Mouse (Mus musculus) limb, embryonic 10.5 days (tissue): ENCODE data around the gene 2010300C02Rik. TPM values are rescaled to one million over a fixed set of nuclear protein-coding genes. Genes with fewer than 3 reads are reported as not detected.

ENCODE experiments used
- DNase-seq: peaks from one replicate; pipeline ENCODE4 v3.0.0-alpha.2; 2017; ENCODE audit warnings: low spot score
- H3K27ac ChIP-seq: fragments of 300-500 bp; sonication (generic); 2 replicates; pipeline ENCODE4 v1.5.1; 2016; ENCODE audit warnings: mild to moderate bottlenecking
- H3K27me3 ChIP-seq: fragments of 300-500 bp; sonication (generic); 2 replicates; pipeline ENCODE4 v1.6.1; 2016; ENCODE audit warnings: low read depth, mild to moderate bottlenecking; ENCODE audit not compliant: poor library complexity, severe bottlenecking
- H3K36me3 ChIP-seq: fragments of 300-500 bp; sonication (generic); 2 replicates; pipeline ENCODE4 v1.6.1; 2016; ENCODE audit warnings: mild to moderate bottlenecking, moderate library complexity
- H3K4me1 ChIP-seq: fragments of 300-500 bp; sonication (generic); 2 replicates; pipeline ENCODE4 v1.6.1; 2016
- H3K4me3 ChIP-seq: fragments of 300-500 bp; sonication (generic); 2 replicates; pipeline ENCODE4 v1.5.1; 2016; ENCODE audit warnings: mild to moderate bottlenecking, moderate library complexity
- H3K9me3 ChIP-seq: fragments of 300-500 bp; sonication (generic); replicated peaks from 2 replicates; pipeline ENCODE4 v1.6.1; 2016; ENCODE audit warnings: mild to moderate bottlenecking
- WGBS: fragments of 180-500 bp; shearing (Covaris S2); methylation state at CpG from one replicate; pipeline ENCODE4 v1.1.7; 2016; 5-methylcytosine and 5-hydroxymethylcytosine counted together
- polyA plus RNA-seq: library from polyadenylated mRNA; unstranded; fragments of >200 nt; fragmentation: Nextera tagmentation; extraction: Ambion mirVana; gene quantifications from 2 replicates; pipeline ENCODE4 v1.2.1, GENCODE M21; 2016

2010300C02Rik gene
- polyA plus RNA-seq, 1 experiment from 2014 or later: 0.66 TPM

GRCm38 (mm10) chr1:37702326-37702725 is 17.6 kb downstream of the 2010300C02Rik start:
- no peak overlapping the region for H3K4me3 ChIP-seq
- H3K9me3 ChIP-seq: no peaks in the 10 kb centered on the region
- H3K27ac ChIP-seq: no peak overlapping the region
- no peak for DNase-seq
- H3K27me3 ChIP-seq: no peaks in the 10 kb centered on the region
- no peaks in the 10 kb centered on the region for H3K36me3 ChIP-seq
- peaks cover 20% of the 10 kb centered on the region for H3K4me1 ChIP-seq
- WGBS: 65% methylated on average over 4 of the region's 4 CpGs

- WGBS: 75% methylated on average over 5 of the region's 5 CpGs
- peak overlapping the region; percentile 70 for H3K27ac ChIP-seq
- peaks cover 33% of the 10 kb centered on the region for H3K4me1 ChIP-seq
- H3K4me3 ChIP-seq: no peak overlapping the region
- no peaks in the 10 kb centered on the region for H3K9me3 ChIP-seq
- no peak for DNase-seq
- H3K27me3 ChIP-seq: no peaks in the 10 kb centered on the region
- no peaks in the 10 kb centered on the region for H3K36me3 ChIP-seq
Observed at GRCm38 (mm10) chr1:37698852-37699439, 20.9 kb downstream of the 2010300C02Rik start.

GRCm38 (mm10) chr1:37698186-37698839 is 21.6 kb downstream of the 2010300C02Rik start:
- Histone ChIP-seq H3K4me1 (peaks cover 33% of the 10 kb centered on the region), H3K9me3 (no peaks in the 10 kb centered on the region), H3K27ac (peak overlapping the region; percentile 70), H3K27me3 (no peaks in the 10 kb centered on the region), H3K4me3 (no peak overlapping the region), H3K36me3 (no peaks in the 10 kb centered on the region)
- DNase-seq: peak; percentile 71
- 66% methylated on average over 8 of the region's 8 CpGs for WGBS

GRCm38 (mm10) chr1:37696918-37697317 is 23.0 kb downstream of the 2010300C02Rik start:
- Histone ChIP-seq H3K27me3 (no peaks in the 10 kb centered on the region), H3K27ac (no peak overlapping the region), H3K36me3 (no peaks in the 10 kb centered on the region), H3K9me3 (no peaks in the 10 kb centered on the region), H3K4me3 (no peak overlapping the region), H3K4me1 (peaks cover 33% of the 10 kb centered on the region)
- DNase-seq: no peak
- WGBS: 92% methylated on average over 3 of the region's 3 CpGs

GRCm38 (mm10) chr1:37695732-37696131 is 24.2 kb downstream of the 2010300C02Rik start:
- H3K9me3 ChIP-seq: no peaks in the 10 kb centered on the region
- WGBS: 74% methylated on average over 9 of the region's 9 CpGs
- no peaks in the 10 kb centered on the region for H3K36me3 ChIP-seq
- H3K27ac ChIP-seq: no peak overlapping the region
- H3K4me3 ChIP-seq: no peak overlapping the region
- DNase-seq: no peak
- H3K27me3 ChIP-seq: no peaks in the 10 kb centered on the region
- peaks cover 33% of the 10 kb centered on the region for H3K4me1 ChIP-seq

- no peaks in the 10 kb centered on the region for H3K9me3 ChIP-seq
- H3K27ac ChIP-seq: no peak overlapping the region
- H3K27me3 ChIP-seq: no peaks in the 10 kb centered on the region
- no peak for DNase-seq
- no peak overlapping the region for H3K4me3 ChIP-seq
- H3K36me3 ChIP-seq: no peaks in the 10 kb centered on the region
- 32% methylated on average over 8 of the region's 8 CpGs for WGBS
- peaks cover 32% of the 10 kb centered on the region for H3K4me1 ChIP-seq
Observed at GRCm38 (mm10) chr1:37694417-37694816, 25.5 kb downstream of the 2010300C02Rik start.

- H3K4me3 ChIP-seq: no peak overlapping the region
- H3K27ac ChIP-seq: no peak overlapping the region
- H3K4me1 ChIP-seq: peaks cover 14% of the 10 kb centered on the region
- WGBS: 39% methylated on average over 8 of the region's 8 CpGs
- H3K27me3 ChIP-seq: no peaks in the 10 kb centered on the region
- H3K36me3 ChIP-seq: no peaks in the 10 kb centered on the region
- H3K9me3 ChIP-seq: no peaks in the 10 kb centered on the region
- no peak for DNase-seq
Observed at GRCm38 (mm10) chr1:37691179-37691578, 28.7 kb downstream of the 2010300C02Rik start.

- 75% methylated on average over 5 of the region's 5 CpGs for WGBS
- Histone ChIP-seq H3K27ac (no peak overlapping the region), H3K4me1 (peaks cover 14% of the 10 kb centered on the region), H3K4me3 (no peak overlapping the region), H3K36me3 (no peaks in the 10 kb centered on the region), H3K9me3 (no peaks in the 10 kb centered on the region), H3K27me3 (no peaks in the 10 kb centered on the region)
- no peak for DNase-seq
Observed at GRCm38 (mm10) chr1:37690665-37691064, 29.2 kb downstream of the 2010300C02Rik start.

GRCm38 (mm10) chr1:37689730-37690129 is 30.2 kb downstream of the 2010300C02Rik start:
- Histone ChIP-seq H3K27ac (no peak overlapping the region), H3K36me3 (no peaks in the 10 kb centered on the region)

GRCm38 (mm10) chr1:37688351-37688750 is 31.5 kb downstream of the 2010300C02Rik start:
- Histone ChIP-seq H3K27me3 (no peaks in the 10 kb centered on the region), H3K4me3 (no peak overlapping the region), H3K9me3 (no peaks in the 10 kb centered on the region), H3K36me3 (no peaks in the 10 kb centered on the region), H3K27ac (no peak overlapping the region), H3K4me1 (peaks cover 7% of the 10 kb centered on the region; the same call in 1 of the 2 replicates)
- DNase-seq: no peak
- WGBS: 58% methylated on average over 8 of the region's 8 CpGs

More at GRCm38 (mm10) chr1:37689730-37690129, 30.2 kb downstream of the 2010300C02Rik start:
- H3K4me1 ChIP-seq: peaks cover 13% of the 10 kb centered on the region
- no peaks in the 10 kb centered on the region for H3K9me3 ChIP-seq
- no peak overlapping the region for H3K4me3 ChIP-seq
- 89% methylated on average over 6 of the region's 6 CpGs for WGBS
- DNase-seq: no peak
- H3K27me3 ChIP-seq: no peaks in the 10 kb centered on the region

- 91% methylated on average over 5 of the region's 5 CpGs for WGBS
- Histone ChIP-seq H3K27ac (no peak overlapping the region), H3K36me3 (no peaks in the 10 kb centered on the region)
Observed at GRCm38 (mm10) chr1:37687515-37687914, 32.4 kb downstream of the 2010300C02Rik start.

GRCm38 (mm10) chr1:37686953-37687441 is 32.9 kb downstream of the 2010300C02Rik start:
- Histone ChIP-seq H3K4me3 (no peak overlapping the region), H3K36me3 (no peaks in the 10 kb centered on the region), H3K27ac (no peak overlapping the region), H3K27me3 (no peaks in the 10 kb centered on the region), H3K9me3 (no peaks in the 10 kb centered on the region), H3K4me1 (peaks cover 7% of the 10 kb centered on the region; the same call in 1 of the 2 replicates)
- no peak for DNase-seq
- WGBS: 83% methylated on average over 15 of the region's 15 CpGs

More at GRCm38 (mm10) chr1:37687515-37687914, 32.4 kb downstream of the 2010300C02Rik start:
- Histone ChIP-seq H3K27me3 (no peaks in the 10 kb centered on the region), H3K9me3 (no peaks in the 10 kb centered on the region), H3K4me1 (peaks cover 7% of the 10 kb centered on the region; the same call in 1 of the 2 replicates), H3K4me3 (no peak overlapping the region)
- DNase-seq: no peak

- DNase-seq: peak; percentile 92
Observed at GRCm38 (mm10) chr1:37678327-37679123, 41.4 kb downstream of the 2010300C02Rik start.

More at GRCm38 (mm10) chr1:37678327-37679123, 41.4 kb downstream of the 2010300C02Rik start:
- no peak overlapping the region for H3K27ac ChIP-seq
- no peaks in the 10 kb centered on the region for H3K9me3 ChIP-seq
- no peaks in the 10 kb centered on the region for H3K4me1 ChIP-seq
- no peak overlapping the region for H3K4me3 ChIP-seq
- no peaks in the 10 kb centered on the region for H3K36me3 ChIP-seq
- no peaks in the 10 kb centered on the region for H3K27me3 ChIP-seq
- WGBS: 73% methylated on average over 9 of the region's 9 CpGs
